Mouse (Mus musculus) C2C12 (cell line): ENCODE results near the gene Nudt6.

Experiments used
- CTCF ChIP-seq: IDR thresholded peaks from one replicate; pipeline ENCODE4 v1.5.1; 2011; ENCODE audit not compliant: control insufficient read depth, insufficient read depth, insufficient read length
- MAX ChIP-seq: IDR thresholded peaks from one replicate; pipeline ENCODE4 v1.6.1; 2011; ENCODE audit warnings: mild to moderate bottlenecking, control low read depth

DNA sequence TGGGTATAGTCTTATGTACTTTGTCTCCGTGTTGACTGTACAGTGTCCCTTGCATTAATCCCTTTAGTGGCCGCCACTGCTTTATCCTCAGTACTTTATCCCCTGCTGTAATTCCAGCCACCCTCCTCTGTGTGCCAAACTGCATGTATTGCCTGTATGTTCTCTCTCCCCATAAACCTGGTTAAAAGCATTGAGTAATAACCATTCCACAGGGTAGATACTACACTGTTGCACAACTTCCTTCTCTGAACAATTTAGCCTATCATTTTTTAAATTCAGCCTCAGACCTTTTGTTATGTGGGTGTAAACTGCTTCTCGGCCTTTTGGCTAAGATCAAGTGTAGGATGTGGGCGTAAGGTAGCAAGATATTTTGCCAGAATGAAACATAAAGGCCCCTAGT, 54.9 kb downstream of the Nudt6 start:
- TF ChIP-seq CTCF: no peak
- no peak for TF ChIP-seq MAX
